Mouse (Mus musculus) embryonic fibroblast, embryonic 13.5 days (primary cell): ENCODE measurements around the gene Cnot4.

Experiments used
- CTCF ChIP-seq: IDR thresholded peaks from 2 replicates; pipeline ENCODE4 v1.5.1; 2011; ENCODE audit warnings: mild to moderate bottlenecking, control low read depth, low read length, moderate library complexity, borderline replicate concordance; ENCODE audit not compliant: insufficient read depth
- POLR2A ChIP-seq: IDR thresholded peaks from 2 replicates; pipeline ENCODE4 v1.6.1; 2011; ENCODE audit warnings: low read depth, mild to moderate bottlenecking, control low read depth, low read length, moderate library complexity

GRCm38 (mm10) chr6:34996496-34996895 lies 137.0 kb downstream of the Cnot4 start:
- TF ChIP-seq POLR2A (no peak), CTCF (no peak)
